Mouse (Mus musculus): ENCODE data around the gene Foxn3.

The Foxn3 gene

GRCm38 (mm10) chr12:99319896-99320295 is 243.5 kb downstream of the Foxn3 start:
- no peak for DNase-seq

- no peak for DNase-seq
Measured at GRCm38 (mm10) chr12:99319171-99319570, 244.2 kb downstream of the Foxn3 start.

- DNase-seq = no peak
Measured at GRCm38 (mm10) chr12:99315931-99316330, 247.5 kb downstream of the Foxn3 start.

- no peak for DNase-seq
Measured at GRCm38 (mm10) chr12:99314817-99315216, 248.6 kb downstream of the Foxn3 start.

GRCm38 (mm10) chr12:99311303-99311702 is 252.1 kb downstream of the Foxn3 start:
- DNase-seq = no peak

GRCm38 (mm10) chr12:99309937-99310336 is 253.4 kb downstream of the Foxn3 start:
- DNase-seq = no peak

GRCm38 (mm10) chr12:99308541-99309089 is 254.8 kb downstream of the Foxn3 start:
- DNase-seq = no peak

- DNase-seq = no peak
Measured at GRCm38 (mm10) chr12:99306536-99307204, 256.7 kb downstream of the Foxn3 start.

GRCm38 (mm10) chr12:99305784-99306535 is 257.4 kb downstream of the Foxn3 start:
- DNase-seq = no peak

GRCm38 (mm10) chr12:99305324-99305723 is 258.1 kb downstream of the Foxn3 start:
- no peak for DNase-seq

GRCm38 (mm10) chr12:99304056-99304455 is 259.3 kb downstream of the Foxn3 start:
- peak; percentile 11 for DNase-seq

GRCm38 (mm10) chr12:99303581-99303980 is 259.8 kb downstream of the Foxn3 start:
- DNase-seq = peak; percentile 44

GRCm38 (mm10) chr12:99299900-99300299 is 263.5 kb downstream of the Foxn3 start:
- no peak for DNase-seq

GRCm38 (mm10) chr12:99298851-99299600 is 264.4 kb downstream of the Foxn3 start:
- no peak for DNase-seq

GRCm38 (mm10) chr12:99298242-99298641 is 265.1 kb downstream of the Foxn3 start:
- DNase-seq = no peak

- DNase-seq = no peak
Measured at GRCm38 (mm10) chr12:99297792-99298191, 265.6 kb downstream of the Foxn3 start.

- DNase-seq = no peak
Measured at GRCm38 (mm10) chr12:99293532-99293931, 269.9 kb downstream of the Foxn3 start.

GRCm38 (mm10) chr12:99292152-99292551 is 271.2 kb downstream of the Foxn3 start:
- no peak for DNase-seq

GRCm38 (mm10) chr12:99287081-99287480 is 276.3 kb downstream of the Foxn3 start:
- DNase-seq = no peak

- DNase-seq = peak; percentile 65
Measured at GRCm38 (mm10) chr12:99286662-99287061, 276.7 kb downstream of the Foxn3 start.

GRCm38 (mm10) chr12:99285656-99286055 is 277.7 kb downstream of the Foxn3 start:
- DNase-seq = no peak

- peak; percentile 67 for DNase-seq
Measured at GRCm38 (mm10) chr12:99285199-99285598, 278.2 kb downstream of the Foxn3 start.

GRCm38 (mm10) chr12:99284419-99285069 is 278.8 kb downstream of the Foxn3 start:
- DNase-seq = no peak

All from cerebellum, adult 11-12 months (tissue).